Mouse (Mus musculus) CD4-positive helper T cell, adult 2 months (primary cell): ENCODE measurements around the gene Mafg.

Experiments
- DNase-seq: peaks from one replicate; pipeline ENCODE4 v3.0.0-alpha.2; 2012; ENCODE audit warnings: low read depth, missing footprints, low spot score

The Mafg gene

DNA sequence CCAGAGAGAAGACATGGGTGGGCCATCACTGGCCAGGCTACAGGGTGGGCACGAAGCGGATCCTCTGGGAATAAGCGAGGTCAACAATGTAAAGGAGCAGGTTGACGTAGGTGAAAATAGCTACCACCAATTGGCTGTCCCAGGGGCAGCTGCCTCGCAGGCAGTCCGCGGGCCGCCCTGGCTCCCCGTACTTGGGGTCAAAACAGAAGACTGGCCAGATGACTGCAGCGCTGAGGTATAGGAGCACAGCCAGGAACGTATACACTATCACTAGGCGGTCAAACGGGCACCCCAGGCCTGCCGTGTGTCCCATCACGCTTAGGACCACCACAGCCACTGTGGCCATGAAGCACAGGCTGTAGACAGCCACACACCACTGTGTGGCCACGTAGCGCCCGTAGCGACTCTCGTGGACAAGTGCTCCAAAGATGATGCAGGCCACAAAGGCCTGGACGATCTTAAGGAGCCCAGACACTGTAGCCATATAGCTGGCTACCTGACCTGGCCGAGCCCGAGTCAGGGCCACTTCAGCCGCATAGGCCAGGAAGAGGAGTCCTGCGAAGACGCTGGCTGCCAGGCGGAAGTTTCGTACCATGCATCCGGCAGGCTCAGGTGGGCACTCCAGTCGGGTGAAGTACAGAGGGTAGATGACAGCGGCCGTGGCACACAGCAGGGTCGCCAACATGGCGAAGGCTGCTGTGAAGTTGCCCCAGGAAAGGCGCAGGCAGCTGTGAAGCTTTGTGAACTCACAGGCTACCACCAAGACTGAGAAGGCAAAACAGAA lies 13.8 kb upstream of the Mafg start:
- DNase-seq = no peak

DNA sequence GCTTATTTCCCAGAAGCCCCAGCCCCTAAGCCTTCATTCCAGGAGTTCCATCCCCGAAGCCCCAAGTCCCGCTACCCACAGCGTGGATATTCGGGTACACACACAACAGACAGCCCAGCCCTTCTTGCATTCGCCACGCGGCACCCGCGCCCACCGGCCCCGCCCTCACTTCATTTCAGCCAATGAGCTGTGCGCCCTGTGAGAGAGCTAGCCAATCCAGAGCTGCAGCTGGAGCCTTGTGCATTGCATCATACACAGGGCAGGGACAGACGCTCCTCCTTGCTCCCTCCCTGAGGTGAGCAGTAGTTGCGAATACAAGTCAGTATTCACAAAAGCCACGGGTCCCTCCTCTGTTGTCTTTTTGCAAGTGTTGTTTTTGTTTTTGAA lies 10.2 kb upstream of the Mafg start, which contains the start of gene Pycr1:
Pycr1 (minus strand) TSS at position 169 of the 387 bp plus-strand sequence.
- peak; percentile 93 for DNase-seq

DNA sequence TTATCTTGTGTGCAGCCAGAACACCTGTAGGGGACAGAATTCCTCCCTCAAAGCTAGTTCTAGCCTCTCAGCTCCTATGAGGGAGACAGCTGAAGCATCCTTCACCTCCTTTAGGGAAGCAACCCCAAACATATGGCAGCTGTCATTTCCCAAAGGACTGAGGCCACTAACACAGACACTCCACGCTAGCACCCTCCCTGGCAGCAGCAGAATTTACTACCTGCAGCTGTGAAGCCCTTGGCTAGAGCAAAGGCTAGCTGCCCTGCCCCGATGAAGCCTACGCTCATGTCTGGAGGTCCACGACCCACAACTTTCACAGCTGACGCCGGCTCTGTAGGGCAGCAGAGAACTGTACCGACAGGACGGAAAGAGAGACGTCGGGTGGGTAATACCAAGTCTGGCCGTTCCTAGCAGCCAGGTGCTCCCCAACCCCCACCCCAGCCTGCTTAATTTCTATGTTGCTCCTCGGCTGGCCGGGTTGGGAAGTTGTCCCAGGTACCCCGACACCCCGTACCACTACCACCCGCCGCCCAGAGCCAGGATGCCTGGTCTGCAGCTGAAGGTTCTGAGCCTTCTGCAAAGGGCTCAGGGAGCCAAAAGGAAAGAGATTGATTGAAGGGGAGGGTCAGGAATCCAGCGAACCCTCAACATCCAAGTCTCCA lies 9.7 kb upstream of the Mafg start:
- DNase-seq = no peak

DNA sequence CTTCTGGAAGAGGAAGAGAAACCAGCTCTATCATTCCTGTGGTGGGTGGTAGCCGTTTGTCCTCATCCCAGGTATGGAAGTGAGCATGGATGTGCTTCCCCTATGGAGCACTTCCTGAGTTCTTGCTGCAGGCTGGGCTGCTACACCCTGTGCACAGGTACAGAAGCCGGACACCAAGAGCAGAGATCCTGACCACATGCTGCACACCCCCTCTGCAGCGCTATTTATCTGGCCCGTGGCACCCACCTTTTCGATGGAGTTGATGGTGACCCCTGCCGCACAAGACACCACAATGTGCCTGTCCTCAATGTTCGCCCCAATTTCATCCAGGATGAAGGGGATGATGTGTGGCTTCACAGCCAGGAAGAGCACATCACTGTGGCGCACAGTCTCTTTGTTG lies 8.5 kb upstream of the Mafg start:
- DNase-seq = no peak

DNA sequence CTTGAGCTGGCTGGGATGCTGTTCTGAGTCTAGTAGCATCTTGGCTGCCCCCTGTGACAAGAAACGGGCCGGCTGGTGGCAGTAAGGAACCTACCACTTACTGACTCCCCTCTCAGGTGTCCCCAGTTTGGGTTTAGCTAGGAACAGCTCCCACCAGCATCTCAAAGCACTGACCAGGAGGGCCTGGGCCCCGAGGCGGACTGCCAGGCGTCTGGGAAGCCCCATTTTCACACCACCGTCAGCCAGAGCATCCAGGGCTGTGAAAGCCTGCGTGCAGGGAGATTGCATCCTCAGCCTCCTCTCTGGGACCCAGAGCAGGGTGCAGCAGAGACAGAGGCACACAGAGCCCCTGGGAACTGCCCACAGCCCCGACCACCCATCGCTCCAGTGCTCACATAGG lies 7.9 kb upstream of the Mafg start:
- no peak for DNase-seq

DNA sequence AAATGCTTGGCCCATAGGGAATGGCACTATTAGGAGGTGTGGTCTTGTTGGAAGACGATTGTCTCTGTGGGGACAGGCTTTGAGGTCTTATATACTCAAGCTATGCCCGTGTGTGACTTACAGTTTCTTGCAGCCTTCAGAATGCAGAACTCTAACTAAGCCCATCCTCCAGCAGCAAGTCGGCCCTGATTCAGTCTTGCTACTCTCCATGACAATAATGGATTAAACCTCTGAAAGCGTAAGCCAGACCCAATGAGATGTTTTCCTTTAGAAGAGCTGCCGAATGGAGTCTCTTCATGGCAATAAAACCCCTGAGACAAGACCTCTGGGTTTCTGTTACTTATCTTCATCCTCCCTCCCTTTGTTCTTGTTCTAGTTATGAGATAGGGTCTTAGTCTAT lies 1.4 kb upstream of the Mafg start:
- no peak for DNase-seq

DNA sequence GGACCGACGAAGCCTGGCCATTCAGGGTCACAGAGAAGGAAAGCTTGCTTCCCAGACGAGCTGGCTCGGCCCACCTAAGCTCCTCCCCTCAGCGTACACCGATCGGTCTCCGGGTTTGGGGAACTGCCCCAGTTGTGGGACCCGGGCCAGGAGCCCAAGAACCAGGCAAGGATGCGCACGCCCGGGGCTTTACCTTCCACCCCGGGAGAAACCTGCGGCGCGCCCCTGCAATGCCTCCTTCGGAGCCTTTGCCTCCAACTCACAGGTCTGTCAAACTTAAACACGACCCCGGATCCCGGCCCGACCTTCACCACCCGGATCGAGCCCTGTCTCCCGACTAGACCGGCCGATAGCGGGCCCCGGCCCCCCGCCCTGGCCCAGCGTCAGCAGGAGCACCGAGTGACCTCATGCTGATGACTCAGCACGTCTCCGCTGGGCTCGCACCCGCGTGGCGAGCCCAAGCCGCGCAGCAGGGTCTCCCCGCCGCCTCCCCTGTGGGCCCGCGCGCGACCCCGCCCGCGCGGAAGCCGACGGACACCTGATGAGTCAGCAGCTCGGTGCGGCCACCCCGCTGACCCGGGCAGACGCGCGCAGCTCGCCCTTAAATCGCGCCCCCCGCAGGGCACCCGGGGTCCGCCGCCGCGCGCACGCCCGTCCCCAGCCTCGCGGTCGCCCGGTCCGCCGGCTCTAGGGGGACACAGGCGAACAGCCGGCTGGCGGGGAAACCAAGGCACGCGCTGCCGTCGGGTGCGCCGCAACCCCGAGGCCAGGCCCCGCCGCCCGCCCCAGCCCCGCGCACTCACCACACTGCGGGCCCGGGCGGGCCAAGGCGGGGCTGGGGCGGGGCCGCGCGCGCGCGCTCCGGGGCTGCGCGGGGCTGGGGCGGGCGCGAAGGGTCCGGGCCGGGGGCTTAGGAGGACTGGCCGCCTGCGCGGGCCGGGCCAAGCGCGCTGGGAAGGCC lies 561 bp downstream of the Mafg start:
- peak; percentile 77 for DNase-seq

DNA sequence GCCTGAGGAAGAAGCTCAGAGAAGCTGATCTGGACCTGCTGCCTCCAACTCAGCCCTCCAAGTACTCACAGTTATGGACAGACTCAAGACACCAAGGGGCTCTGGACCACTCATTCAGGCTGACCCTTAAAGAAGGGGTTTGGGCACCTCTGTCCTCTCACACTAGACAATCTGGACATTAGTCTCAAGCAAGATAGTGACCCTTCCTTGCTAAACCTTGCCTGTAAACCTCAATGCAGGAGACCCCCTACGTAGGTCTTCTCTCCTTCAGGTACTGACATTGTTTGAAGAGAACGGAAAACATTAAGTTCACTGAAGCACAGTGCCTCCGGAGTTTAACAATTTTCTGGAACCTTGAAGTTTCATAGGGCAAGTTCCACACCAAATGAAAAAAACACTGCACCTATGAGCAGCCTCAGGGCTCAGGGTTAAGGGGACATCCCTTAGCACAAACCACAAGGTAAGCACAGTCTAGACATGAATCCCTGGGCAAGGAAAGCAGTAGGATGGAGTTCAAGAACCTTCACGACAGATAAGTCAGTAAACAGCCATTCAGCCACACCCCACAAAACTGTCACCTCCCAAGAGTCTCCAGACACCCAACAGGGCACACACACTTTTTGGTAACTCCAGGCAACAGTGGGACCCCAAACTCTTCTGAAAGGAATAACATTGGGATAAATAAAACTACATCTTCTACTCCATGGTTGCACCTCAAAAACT lies 1.5 kb downstream of the Mafg start:
- DNase-seq = peak; percentile 52

DNA sequence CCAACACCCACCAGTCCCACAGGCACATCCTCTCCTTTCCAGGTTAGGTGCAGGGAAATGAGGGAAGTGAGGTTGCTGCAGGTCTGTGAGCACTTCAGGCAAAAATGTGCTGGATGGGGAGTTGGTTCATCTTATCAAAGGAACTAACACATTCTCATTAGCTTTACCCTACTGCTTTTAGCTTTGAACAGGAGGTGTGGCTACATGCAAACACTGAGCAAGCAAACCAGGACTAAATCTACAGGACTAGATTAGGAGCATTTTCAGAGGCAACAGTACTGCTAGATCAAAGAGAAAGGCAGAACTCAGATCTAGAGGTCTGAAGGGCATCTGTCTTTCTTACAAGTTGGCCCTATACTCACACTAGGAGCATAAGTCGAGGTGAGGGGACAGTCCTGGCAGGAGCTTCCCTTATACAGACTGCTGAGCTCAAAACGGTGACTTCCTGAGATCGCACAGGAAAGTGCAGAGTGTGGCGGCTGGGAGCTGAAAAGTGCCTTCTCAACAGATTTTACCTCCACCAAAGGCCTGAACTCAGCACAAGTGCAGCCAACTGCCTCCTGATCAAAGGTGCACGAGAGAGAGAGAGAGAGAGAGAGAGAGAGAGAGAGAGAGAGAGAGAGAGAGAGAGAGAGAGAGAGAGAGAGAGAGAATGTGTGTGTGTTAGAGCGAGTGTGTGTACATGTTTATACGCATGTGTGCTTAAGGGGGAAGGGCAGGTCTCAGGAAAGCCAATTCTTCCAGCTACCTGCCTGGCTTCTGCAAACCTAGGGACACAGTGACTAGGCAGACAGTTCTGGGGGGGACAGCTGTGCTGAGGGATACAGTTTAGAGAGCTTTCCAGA lies 2.3 kb downstream of the Mafg start:
- peak; percentile 85 for DNase-seq

DNA sequence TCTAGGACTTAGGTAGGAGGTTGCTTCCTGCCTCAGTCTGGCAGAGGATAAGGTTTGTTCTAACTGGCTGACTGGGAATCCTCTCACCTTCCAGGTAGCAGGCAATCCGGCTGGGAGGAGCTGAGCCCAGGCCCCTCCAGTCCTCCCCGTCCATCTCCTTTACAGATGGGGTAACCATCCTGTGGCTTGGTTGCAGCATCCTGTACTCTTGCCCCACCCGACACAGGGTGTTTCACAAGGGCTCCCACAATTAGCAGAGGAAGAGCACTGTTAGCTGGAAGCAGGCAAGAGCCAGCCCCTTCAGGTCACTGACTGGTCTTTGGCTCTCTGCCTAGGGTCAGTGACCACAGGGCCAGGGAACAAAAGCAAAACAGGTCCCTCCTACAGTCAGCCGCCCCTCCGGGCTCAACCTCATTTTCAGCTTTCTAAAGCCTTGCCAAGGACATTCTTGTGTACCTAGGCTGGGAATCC lies 3.0 kb downstream of the Mafg start:
- DNase-seq = peak; percentile 48

DNA sequence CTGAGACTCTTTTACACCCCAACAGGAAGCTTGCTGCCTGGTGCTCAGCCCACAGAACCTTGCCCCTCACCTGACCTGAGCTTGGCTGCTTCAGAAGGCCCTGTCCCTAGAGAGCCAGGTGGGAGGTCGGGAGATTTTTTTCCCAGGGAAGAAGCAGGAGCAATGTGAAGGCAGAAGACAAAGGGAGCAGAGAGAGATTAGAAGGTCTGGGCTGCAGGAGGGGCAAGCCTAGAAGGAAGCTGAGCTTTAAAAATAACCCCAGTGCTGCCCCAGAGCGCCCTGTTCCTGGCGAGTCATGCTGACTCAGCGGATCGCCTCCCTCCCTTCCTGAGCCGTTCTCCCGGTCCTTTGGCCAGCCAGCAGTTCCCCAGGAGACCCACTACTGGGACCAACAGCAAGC lies 3.5 kb downstream of the Mafg start:
- DNase-seq = peak; percentile 37

DNA sequence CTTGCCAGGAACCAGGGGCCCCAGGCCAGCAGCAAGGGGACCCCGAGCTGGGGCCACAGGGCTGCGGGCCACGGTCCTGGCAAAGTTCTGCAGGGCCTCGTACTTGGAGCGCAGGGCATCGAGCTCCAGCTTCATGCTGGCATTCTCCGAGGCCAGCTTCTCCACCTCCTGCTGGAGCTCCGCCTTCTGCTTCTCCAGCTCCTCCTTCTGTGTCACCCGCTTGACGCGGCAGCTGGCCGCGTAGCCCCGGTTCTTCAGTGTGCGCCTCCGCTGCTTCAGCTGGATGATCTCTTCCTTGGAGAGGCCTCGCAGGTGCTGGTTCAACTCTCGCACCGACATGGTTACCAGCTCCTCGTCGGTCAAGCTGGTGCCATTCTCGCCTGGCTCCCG lies 4.1 kb downstream of the Mafg start:
- peak; percentile 82 for DNase-seq

DNA sequence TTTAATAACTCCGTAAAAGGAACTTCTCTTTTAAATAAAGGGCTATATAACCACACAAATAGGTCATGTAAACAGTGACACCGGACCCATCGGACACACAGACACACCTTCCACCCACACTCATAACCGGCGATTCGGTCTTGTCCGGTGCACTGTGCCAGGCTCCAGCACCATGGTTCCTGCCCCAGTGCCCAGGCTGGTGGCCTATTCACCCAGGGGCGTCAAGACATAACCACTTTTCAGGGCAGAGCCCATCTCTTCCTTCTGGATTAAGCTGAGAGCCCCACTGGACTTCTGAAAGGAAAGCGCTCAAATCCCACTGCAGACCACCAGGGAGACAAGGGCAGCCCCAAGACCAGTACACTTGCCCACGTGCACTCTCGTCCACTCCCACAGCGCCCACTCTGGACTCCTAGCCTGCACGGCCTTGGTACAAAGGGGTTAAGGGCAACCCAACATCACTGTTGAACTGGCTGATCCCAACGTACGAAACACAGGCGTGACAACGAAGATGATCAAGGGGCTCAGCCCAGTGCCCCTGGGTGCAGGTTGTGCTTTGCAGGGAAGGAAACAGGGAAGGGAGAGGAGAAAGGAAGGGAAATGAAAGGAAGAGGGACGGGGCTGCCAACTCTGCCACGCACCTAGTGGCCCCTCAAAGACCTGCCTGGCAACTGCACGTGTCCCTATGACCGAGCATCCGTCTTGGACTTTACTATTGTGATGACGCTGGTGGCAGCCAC lies 4.6 kb downstream of the Mafg start:
- DNase-seq = no peak

DNA sequence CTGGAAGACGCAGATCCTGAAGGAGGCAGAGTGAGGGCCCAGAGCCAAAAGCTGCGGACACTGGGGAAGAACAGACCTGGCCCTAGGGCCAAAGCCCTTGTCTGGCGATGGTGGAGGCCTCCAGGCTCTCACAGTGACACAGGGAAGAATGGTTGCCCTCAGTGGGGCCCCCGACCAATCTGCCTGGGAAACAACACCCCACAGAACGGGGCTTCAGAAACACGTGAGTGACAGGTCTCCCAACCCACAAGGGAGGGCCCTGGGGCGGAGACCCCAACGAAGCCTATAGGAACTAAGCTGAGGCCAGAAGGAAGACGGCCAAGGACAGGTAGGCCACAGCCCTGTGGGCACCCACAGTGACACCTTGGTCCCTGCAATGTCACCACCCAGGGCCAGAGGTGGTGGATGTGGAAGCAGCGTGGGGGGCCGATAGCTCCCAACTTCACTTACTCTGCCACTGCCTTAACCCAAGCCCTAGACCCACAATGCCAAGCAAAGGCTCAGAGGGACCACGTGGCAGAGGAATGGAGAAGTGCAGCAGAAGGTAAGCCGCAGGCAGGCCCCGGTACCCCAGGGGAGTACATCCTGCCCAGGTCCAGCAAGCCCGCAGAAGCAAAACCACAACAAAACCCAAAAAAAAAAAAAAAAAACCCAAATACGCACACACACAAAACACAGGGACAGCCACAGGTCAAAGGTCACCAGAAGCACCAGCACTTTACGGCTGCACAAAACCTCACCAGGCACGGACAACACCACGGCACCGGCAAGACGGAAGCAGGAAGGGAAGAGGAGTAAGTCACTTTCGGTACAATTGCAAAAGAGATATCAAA lies 5.7 kb downstream of the Mafg start:
- peak; percentile 88 for DNase-seq

DNA sequence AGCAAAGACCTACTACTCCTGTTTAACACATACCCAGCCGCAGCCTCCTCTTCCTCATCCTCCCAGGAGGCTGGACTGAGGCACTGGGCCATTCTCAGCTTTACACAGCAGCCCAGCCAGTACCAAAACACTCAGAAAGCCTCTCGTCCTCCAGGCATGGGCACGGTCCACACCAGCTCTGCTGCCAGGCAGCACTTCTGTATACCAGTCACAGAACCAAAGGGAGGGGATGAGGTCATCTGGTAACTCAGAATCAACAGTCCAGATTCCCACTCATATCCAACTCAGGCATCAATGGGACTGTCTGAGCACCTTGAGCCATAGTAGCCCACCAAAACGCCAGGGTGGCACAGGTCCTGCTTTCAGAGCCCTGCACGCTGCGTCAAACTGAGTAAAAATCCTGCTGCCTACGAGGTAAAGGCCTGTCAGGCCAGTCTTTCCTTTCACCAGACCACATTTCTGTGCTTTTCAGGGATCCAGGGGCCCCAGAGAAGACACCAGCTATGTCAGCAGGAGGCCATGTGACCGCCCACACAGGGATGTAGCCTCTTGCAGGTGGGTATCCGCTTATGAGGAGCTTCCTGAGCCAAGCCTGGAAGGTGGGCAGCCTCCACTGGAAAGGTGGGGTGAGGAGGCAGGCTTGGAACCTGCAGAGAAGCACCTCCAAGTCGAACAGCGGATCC lies 6.5 kb downstream of the Mafg start:
- no peak for DNase-seq

DNA sequence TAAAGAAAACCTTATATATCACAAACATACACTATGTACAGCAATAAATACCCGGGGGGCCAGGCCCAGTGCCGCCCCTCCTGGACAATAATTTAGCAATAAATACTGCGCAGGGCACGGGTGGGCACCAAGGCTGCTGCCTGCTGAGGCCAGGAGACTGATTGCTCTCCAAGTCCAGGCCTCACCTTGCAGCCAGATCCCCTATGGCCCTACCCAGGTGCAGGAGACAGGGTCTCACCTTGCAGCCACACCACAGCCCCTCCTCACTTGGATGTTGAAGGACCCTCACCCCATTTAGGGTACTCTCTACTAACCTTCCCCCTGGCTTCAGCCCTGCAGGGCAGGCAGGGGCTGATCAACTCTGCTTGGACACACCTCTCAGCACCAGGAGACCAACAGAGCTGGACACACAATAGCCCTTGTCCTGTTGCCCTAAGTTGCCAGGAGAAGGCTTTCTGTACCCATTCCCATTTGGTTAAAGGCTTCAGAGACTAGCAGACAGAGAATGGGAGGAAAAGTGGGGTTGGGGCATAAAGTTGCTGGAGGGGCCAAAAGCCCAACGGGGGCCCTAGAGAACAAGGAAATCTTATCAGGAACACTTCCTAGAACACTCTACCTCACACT lies 8.1 kb downstream of the Mafg start, which contains the start of gene Sirt7:
Sirt7 (minus strand) TSS at position 89 of the 624 bp plus-strand sequence.
- DNase-seq = no peak

DNA sequence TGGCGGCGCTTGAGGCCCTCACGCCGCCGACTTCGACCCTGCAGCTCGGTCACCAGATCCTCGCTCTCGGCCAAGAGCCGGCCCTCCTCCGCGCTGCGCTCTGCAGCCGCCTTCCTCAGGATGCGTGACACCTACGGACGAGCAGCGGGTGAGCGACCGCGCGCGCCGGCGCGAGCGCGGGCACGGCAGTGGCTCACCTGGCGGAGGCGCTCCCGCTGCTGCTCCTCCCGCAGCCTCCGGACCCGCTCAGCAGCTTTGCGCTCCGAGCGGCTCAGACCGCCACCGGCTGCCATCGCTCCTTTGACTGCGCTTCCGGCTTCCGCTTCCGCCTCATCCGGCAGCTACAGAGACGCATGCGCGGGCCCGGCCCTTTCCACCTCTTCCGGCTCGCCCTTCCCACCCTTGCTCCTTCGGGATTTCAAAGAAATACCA lies 8.7 kb downstream of the Mafg start:
- DNase-seq = peak; percentile 88
